Mouse (Mus musculus) G1E (cell line): ENCODE measurements around the gene Srrm2.

ENCODE experiments used
- CTCF ChIP-seq: IDR thresholded peaks from 2 replicates; pipeline ENCODE4 v1.5.1; 2012; ENCODE audit warnings: low read depth, low read length, inconsistent platforms, mixed read lengths
- GATA1 ChIP-seq: IDR thresholded peaks from 2 replicates; pipeline ENCODE4 v1.6.1; 2012; ENCODE audit warnings: borderline replicate concordance, low read length, inconsistent platforms, mixed read lengths
- GATA2 ChIP-seq: IDR thresholded peaks from 2 replicates; pipeline ENCODE4 v1.6.1; 2012; ENCODE audit warnings: low read depth, low read length, inconsistent platforms, borderline replicate concordance
- POLR2AphosphoS5 ChIP-seq: IDR thresholded peaks from 2 replicates; pipeline ENCODE4 v1.6.1; 2012; ENCODE audit warnings: low read depth, low read length, inconsistent platforms; ENCODE audit not compliant: insufficient replicate concordance
- TAL1 ChIP-seq: conservative IDR thresholded peaks from 2 replicates; pipeline ENCODE4 v1.6.1; 2012; ENCODE audit warnings: low read depth, low read length, inconsistent platforms, mixed read lengths

DNA sequence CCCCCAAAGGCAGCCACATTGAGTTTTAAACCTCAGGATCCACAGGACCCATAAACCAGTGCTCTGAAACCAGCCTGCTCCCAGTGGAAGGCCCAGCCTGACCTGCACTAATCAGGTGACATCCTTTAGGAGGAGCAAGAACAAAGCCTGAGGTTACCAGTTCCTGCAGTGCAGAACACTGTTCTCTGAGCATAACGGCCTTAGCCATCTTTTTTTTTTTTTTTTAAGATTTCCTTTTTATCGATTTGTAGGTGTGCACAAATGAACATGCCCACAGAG is 686 bp downstream of the Srrm2 start:
- TF ChIP-seq CTCF (no peak), GATA1 (no peak), TAL1 (no peak), POLR2AphosphoS5 (no peak), GATA2 (no peak)
